Mouse (Mus musculus) G1E (cell line): ENCODE data around the gene Tmem211.

ENCODE experiments used
- CTCF ChIP-seq: IDR thresholded peaks from 2 replicates; pipeline ENCODE4 v1.5.1; 2012; ENCODE audit warnings: low read depth, low read length, inconsistent platforms, mixed read lengths
- GATA2 ChIP-seq: IDR thresholded peaks from 2 replicates; pipeline ENCODE4 v1.6.1; 2012; ENCODE audit warnings: low read depth, low read length, inconsistent platforms, borderline replicate concordance
- POLR2AphosphoS5 ChIP-seq: IDR thresholded peaks from 2 replicates; pipeline ENCODE4 v1.6.1; 2012; ENCODE audit warnings: low read depth, low read length, inconsistent platforms; ENCODE audit not compliant: insufficient replicate concordance

GRCm38 (mm10) chr5:113216328-113216960 lies 10.3 kb upstream of the Tmem211 start:
- TF ChIP-seq CTCF (no peak), GATA2 (no peak), POLR2AphosphoS5 (no peak)
